Mouse (Mus musculus) heart, postnatal 0 days (tissue): Measurements from ENCODE around the gene Tmem156. TPM values are rescaled to one million over a fixed set of nuclear protein-coding genes. Genes with fewer than 3 reads are reported as not detected.

Experiments used
- ATAC-seq: fragments of 200-750 bp; cut with Nextera tagmentation; 2 replicates; pipeline ENCODE4 v1.8.0; 2017; ENCODE audit warnings: low read depth, moderate number of reproducible peaks, moderate library complexity; ENCODE audit not compliant: insufficient read depth
- DNase-seq: peaks from one replicate; pipeline ENCODE4 v3.0.0-alpha.2; 2016; ENCODE audit warnings: low spot score
- H3K27ac ChIP-seq: fragments of 300-500 bp; sonication (generic); 2 replicates; pipeline ENCODE4 v1.5.1; 2014; ENCODE audit warnings: low read depth, mild to moderate bottlenecking
- H3K27me3 ChIP-seq: fragments of 300-500 bp; sonication (generic); 2 replicates; pipeline ENCODE4 v1.6.1; 2014; ENCODE audit warnings: low read length, mixed read lengths; ENCODE audit not compliant: control insufficient read depth, insufficient read depth
- H3K36me3 ChIP-seq: fragments of 300-500 bp; sonication (generic); replicated peaks from 2 replicates; pipeline ENCODE4 v1.6.1; 2014; ENCODE audit warnings: low read length, mixed read lengths; ENCODE audit not compliant: control insufficient read depth, insufficient read depth
- H3K4me1 ChIP-seq: fragments of 300-500 bp; sonication (generic); 2 replicates; pipeline ENCODE4 v1.6.1; 2014; ENCODE audit warnings: antibody characterized with exemption; ENCODE audit not compliant: control insufficient read depth, insufficient read depth
- H3K4me2 ChIP-seq: fragments of 300-500 bp; sonication (generic); 2 replicates; pipeline ENCODE4 v1.6.1; 2014; ENCODE audit warnings: low read depth, mild to moderate bottlenecking, low read length, moderate library complexity
- H3K4me3 ChIP-seq: fragments of 300-500 bp; sonication (generic); 2 replicates; pipeline ENCODE4 v1.5.1; 2014; ENCODE audit warnings: low read depth, low read length
- H3K9ac ChIP-seq: fragments of 300-500 bp; sonication (generic); replicated peaks from 2 replicates; pipeline ENCODE4 v1.6.1; 2014; ENCODE audit warnings: low read depth, low read length, mixed read lengths
- H3K9me3 ChIP-seq: fragments of 300-500 bp; sonication (generic); replicated peaks from 2 replicates; pipeline ENCODE4 v1.6.1; 2016; ENCODE audit warnings: low read length; ENCODE audit not compliant: control insufficient read depth
- CTCF ChIP-seq: IDR thresholded peaks from 2 replicates; pipeline ENCODE4 v1.5.1; 2016; ENCODE audit warnings: antibody characterized with exemption, control low read depth, low read depth
- EP300 ChIP-seq: IDR thresholded peaks from 2 replicates; pipeline ENCODE4 v1.6.1; 2016; ENCODE audit warnings: antibody characterized with exemption, low read depth
- WGBS: fragments of 180-500 bp; shearing (Covaris S2); extraction: QIAGEN DNeasy Blood & Tissue Kit; methylation state at CpG from one replicate; pipeline ENCODE4 v1.1.7; 2014; 5-methylcytosine and 5-hydroxymethylcytosine counted together
- polyA plus RNA-seq: library from polyadenylated mRNA; unstranded; fragments of >200 nt; fragmentation: Nextera tagmentation; extraction: Ambion mirVana; gene quantifications from 2 replicates; pipeline ENCODE4 v1.2.1, GENCODE M21; 2015
- total RNA-seq: library from RNA; depleted of rRNA; stranded (reverse); fragments of >200 nt; gene quantifications from 2 replicates; pipeline ENCODE4 v1.2.3, GENCODE M21; 2014; ENCODE audit warnings: low replicate concordance; rRNA removed

Gene Tmem156
- total RNA-seq (not detected in 2 replicates), polyA plus RNA-seq (0.16 and 0.19 TPM in 2 replicates)

DNA sequence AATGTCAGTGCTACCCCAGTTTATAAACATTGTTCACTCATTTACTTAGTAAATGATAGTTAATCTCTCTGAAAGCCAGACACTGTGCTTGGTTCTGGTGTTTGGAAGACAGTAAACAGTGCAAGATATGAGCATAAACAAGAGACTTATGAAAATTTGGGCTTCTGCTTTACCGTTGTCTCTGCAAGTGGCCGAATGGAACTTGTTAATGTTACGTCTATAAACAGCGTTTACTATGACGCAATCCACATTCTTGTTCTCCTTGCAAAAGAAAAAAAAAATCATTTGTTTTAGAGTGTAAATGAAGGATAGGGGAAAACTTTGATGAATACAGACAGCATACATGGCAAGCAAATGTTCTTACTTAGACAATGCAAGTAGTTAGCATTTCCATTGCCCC, at the start of gene Tmem156:
Gene Tmem156, minus strand, starts transcription at position 212 of the 400 bp plus-strand sequence.
- Histone ChIP-seq H3K4me1 (no peaks in the 10 kb centered on the region), H3K4me2 (no peak within 1 kb of the TSS; the same call in 1 of the 2 replicates), H3K4me3 (peak within 1 kb of the TSS; percentile 19; the same call in 1 of the 2 replicates), H3K36me3 (no peaks in the 10 kb centered on the region), H3K9ac (no peak within 1 kb of the TSS), H3K9me3 (no peaks in the 10 kb centered on the region), H3K27me3 (no peaks in the 10 kb centered on the region), H3K27ac (0 out of 2 replicates have a peak within 1 kb of the TSS, but pooled peaks have one; percentile 11)
- ATAC-seq: no peak
- DNase-seq: no peak
- WGBS: 69% methylated on average over 5 of the region's 5 CpGs
- TF ChIP-seq EP300: no peak
- no peak for TF ChIP-seq CTCF

DNA sequence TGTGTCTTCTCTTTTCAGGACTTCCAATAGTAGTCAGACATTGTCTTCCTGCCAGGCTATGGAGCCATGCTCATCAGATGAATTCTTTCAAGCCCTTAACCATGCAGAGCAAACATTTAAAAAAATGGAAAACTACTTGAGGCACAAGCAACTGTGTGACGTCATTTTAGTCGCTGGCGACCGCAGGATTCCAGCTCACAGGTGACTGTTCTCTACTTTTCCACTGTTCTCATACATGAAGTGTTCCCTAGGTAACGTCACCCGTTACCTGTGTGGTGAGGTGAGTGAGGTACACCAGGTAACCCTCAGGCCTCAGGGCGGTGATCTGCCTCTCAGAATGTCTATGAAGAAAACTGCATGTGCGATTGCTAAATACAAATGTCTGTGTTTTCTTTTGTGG, 49.3 kb upstream of the Tmem156 start:
- no peak overlapping the region for H3K4me3 ChIP-seq
- H3K27me3 ChIP-seq: no peaks in the 10 kb centered on the region
- no peaks in the 10 kb centered on the region for H3K9me3 ChIP-seq
- no peak overlapping the region for H3K4me2 ChIP-seq
- ATAC-seq: no peak
- peaks cover 16% of the 10 kb centered on the region for H3K36me3 ChIP-seq
- DNase-seq: no peak
- WGBS: 86% methylated on average over 8 of the region's 8 CpGs
- H3K4me1 ChIP-seq: no peaks in the 10 kb centered on the region
- no peak for TF ChIP-seq EP300
- no peak for TF ChIP-seq CTCF
- no peak overlapping the region for H3K27ac ChIP-seq
- H3K9ac ChIP-seq: no peak overlapping the region

DNA sequence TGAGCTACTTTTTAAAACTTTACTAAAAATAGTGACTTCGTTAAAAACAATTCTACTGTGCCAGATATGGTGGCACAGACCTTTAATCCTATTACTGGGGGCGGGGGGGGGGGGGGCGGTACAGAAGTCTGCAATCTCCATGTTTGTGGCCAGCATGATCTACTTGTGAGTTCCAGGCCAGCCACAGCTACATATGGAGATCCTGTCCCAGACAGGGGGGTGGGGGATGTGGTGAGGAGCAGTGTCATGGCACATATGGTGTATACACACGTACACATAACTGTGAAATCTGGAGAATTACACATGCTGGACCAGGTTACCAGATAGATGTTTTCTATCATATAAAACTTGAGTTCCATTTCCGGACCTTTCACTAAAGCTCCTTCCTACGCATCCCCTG, 45.1 kb upstream of the Tmem156 start:
- Histone ChIP-seq H3K27ac (no peak overlapping the region), H3K4me3 (no peak overlapping the region), H3K36me3 (peaks cover 7% of the 10 kb centered on the region; the same call in 1 of the 2 replicates), H3K4me1 (no peaks in the 10 kb centered on the region), H3K9me3 (no peaks in the 10 kb centered on the region), H3K4me2 (no peak overlapping the region), H3K27me3 (no peaks in the 10 kb centered on the region), H3K9ac (no peak overlapping the region)
- DNase-seq: no peak
- TF ChIP-seq EP300: no peak
- TF ChIP-seq CTCF: no peak
- 88% methylated on average over 6 of the region's 6 CpGs for WGBS
- no peak for ATAC-seq

DNA sequence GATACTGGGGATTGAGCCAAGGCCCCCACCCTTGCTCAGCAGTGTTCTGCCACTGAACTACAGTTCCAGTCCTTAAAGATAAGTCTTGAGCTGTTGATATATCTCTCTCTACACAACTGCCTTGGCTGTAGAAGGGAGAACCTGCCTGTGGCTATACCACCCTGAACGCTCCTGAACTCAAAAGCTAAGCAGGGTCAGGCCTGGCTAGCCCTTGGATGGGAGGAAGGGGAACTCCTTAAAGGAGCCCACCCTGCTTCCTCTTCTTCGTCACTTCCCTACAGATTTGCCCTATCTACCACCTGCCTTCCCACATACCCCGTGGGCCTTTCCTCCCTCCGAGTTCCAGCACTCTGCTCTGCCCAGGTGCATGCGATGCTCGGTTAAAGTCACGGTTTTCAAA, 44.2 kb upstream of the Tmem156 start:
- 81% methylated on average over 7 of the region's 7 CpGs for WGBS

DNA sequence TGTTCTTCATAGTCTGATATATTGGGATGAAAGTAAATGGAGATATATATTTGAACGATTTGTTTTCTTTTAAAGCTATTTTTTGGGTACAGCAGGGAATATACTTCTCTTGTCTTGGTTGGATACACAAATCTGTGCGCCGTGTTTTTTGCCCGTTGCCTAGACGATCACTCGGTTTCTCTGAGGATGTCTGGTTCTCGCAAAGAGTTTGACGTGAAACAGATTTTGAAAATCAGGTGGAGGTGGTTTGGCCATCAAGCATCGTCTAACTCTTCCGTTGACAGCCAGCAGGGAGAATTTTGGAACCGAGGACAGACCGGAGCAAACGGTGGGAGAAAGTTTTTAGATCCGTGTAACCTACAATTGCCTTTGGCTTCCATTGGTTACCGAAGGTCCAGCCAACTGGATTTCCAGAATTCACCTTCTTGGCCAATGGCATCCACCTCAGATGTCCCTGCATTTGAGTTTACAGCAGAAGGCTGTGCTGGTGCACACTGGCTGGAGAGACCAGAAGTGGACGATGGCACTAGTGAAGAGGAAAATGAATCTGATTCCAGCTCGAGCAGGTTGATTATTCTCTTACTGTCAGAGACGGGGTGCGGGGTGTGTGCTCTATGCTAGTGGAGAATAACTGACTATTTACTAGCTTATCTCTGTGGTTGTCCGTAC, 39.4 kb upstream of the Tmem156 start:
- TF ChIP-seq CTCF (no peak), EP300 (no peak)
- peak overlapping the region; percentile 21; the same call in 1 of the 2 replicates for H3K9ac ChIP-seq
- no peak for ATAC-seq

More for the DNA sequence above, 44.2 kb upstream of the Tmem156 start:
- H3K27me3 ChIP-seq: no peaks in the 10 kb centered on the region
- no peak overlapping the region for H3K4me3 ChIP-seq
- H3K9ac ChIP-seq: no peak overlapping the region
- TF ChIP-seq CTCF (no peak), EP300 (no peak)
- ATAC-seq: no peak
- H3K36me3 ChIP-seq: 0 out of 2 replicates have a peak, but pooled peaks cover under 1% of the 10 kb centered on the region
- no peak overlapping the region for H3K27ac ChIP-seq
- DNase-seq: no peak
- no peaks in the 10 kb centered on the region for H3K9me3 ChIP-seq
- H3K4me2 ChIP-seq: no peak overlapping the region
- H3K4me1 ChIP-seq: 0 out of 2 replicates have a peak, but pooled peaks cover 3% of the 10 kb centered on the region

More for the DNA sequence above, 39.4 kb upstream of the Tmem156 start:
- DNase-seq: no peak
- Histone ChIP-seq H3K27ac (no peak overlapping the region), H3K36me3 (no peaks in the 10 kb centered on the region), H3K4me2 (peak overlapping the region; percentile 66), H3K4me1 (peaks cover 3% of the 10 kb centered on the region; the same call in 1 of the 2 replicates), H3K27me3 (no peaks in the 10 kb centered on the region), H3K4me3 (peak overlapping the region; percentile 46), H3K9me3 (no peaks in the 10 kb centered on the region)
- WGBS: 31% methylated on average over 20 of the region's 20 CpGs
